Mouse (Mus musculus) T-helper 2 cell (primary cell): ENCODE measurements around the gene Gxylt1.
"Not testable (repeated sequence)": the region's sequence is repeated elsewhere in the genome, so short reads cannot be mapped to it uniquely, and the experiment has no call there.

Experiments
- in situ Hi-C: fragments of 300-600 bp; cut with MboI, MseI; formaldehyde crosslinking; loops from one replicate; pipeline ENCODE4 v1.15.1; 2025; ENCODE audit warnings: high pct_unique_total_duplicates

Gxylt1 gene

GRCm38 (mm10) chr15:93264221-93264620 lies 10.8 kb downstream of the Gxylt1 start:
- in situ Hi-C loops = loop anchor here (25.0 kb wide), 1 partner anchor 1273 kb away; the partner anchor contains the start of genes Irak4 and Pus7l

GRCm38 (mm10) chr15:93263566-93263965 lies 11.4 kb downstream of the Gxylt1 start:
- in situ Hi-C loops = loop anchor here (25.0 kb wide), 1 partner anchor 1274 kb away; the partner anchor contains the start of genes Irak4 and Pus7l

GRCm38 (mm10) chr15:93262818-93263217 lies 12.2 kb downstream of the Gxylt1 start:
- in situ Hi-C loops = loop anchor here (25.0 kb wide), 1 partner anchor 1274 kb away; the partner anchor contains the start of genes Irak4 and Pus7l

GRCm38 (mm10) chr15:93262274-93262673 lies 12.7 kb downstream of the Gxylt1 start:
- in situ Hi-C loops = loop anchor here (25.0 kb wide), 1 partner anchor 1275 kb away; the partner anchor contains the start of genes Irak4 and Pus7l

GRCm38 (mm10) chr15:93259933-93260332 lies 15.0 kb downstream of the Gxylt1 start:
- in situ Hi-C loops = loop anchor here (25.0 kb wide), 1 partner anchor 1277 kb away; the partner anchor contains the start of genes Irak4 and Pus7l

- in situ Hi-C loops = loop anchor here (25.0 kb wide), 1 partner anchor 1282 kb away; the partner anchor contains the start of genes Irak4 and Pus7l
Observed at GRCm38 (mm10) chr15:93255295-93255694, 19.7 kb downstream of the Gxylt1 start.

- in situ Hi-C loops = loop anchor here (25.0 kb wide), 1 partner anchor 1284 kb away; the partner anchor contains the start of genes Irak4 and Pus7l
Observed at GRCm38 (mm10) chr15:93253172-93253571, 21.8 kb downstream of the Gxylt1 start.

- in situ Hi-C loops = loop anchor here (25.0 kb wide), 1 partner anchor 1285 kb away; the partner anchor contains the start of genes Irak4 and Pus7l
Observed at GRCm38 (mm10) chr15:93252396-93252795, 22.6 kb downstream of the Gxylt1 start.

- in situ Hi-C loops = loop anchor here (25.0 kb wide), 1 partner anchor 1286 kb away; the partner anchor contains the start of genes Irak4 and Pus7l
Observed at GRCm38 (mm10) chr15:93251553-93252250, 23.3 kb downstream of the Gxylt1 start.

GRCm38 (mm10) chr15:93243202-93243601 lies 31.8 kb downstream of the Gxylt1 start:
- in situ Hi-C loops = no loop called here

- in situ Hi-C loops = not testable (repeated sequence)
Observed at GRCm38 (mm10) chr15:93236456-93236855, 38.5 kb downstream of the Gxylt1 start.

GRCm38 (mm10) chr15:93229028-93229427 lies 46.0 kb downstream of the Gxylt1 start:
- in situ Hi-C loops = loop anchor here (10.0 kb wide), 1 partner anchor 954 kb away; no protein-coding TSS in a partner anchor

GRCm38 (mm10) chr15:93228375-93228774 lies 46.6 kb downstream of the Gxylt1 start:
- in situ Hi-C loops = loop anchor here (10.0 kb wide), 1 partner anchor 954 kb away; no protein-coding TSS in a partner anchor

GRCm38 (mm10) chr15:93227764-93228079 lies 47.3 kb downstream of the Gxylt1 start:
- in situ Hi-C loops = loop anchor here (10.0 kb wide), 1 partner anchor 953 kb away; no protein-coding TSS in a partner anchor

- in situ Hi-C loops = loop anchor here (10.0 kb wide), 1 partner anchor 952 kb away; no protein-coding TSS in a partner anchor
Observed at GRCm38 (mm10) chr15:93226930-93227763, 47.8 kb downstream of the Gxylt1 start.

GRCm38 (mm10) chr15:93222475-93222874 lies 52.5 kb downstream of the Gxylt1 start:
- in situ Hi-C loops = loop anchor here (10.0 to 25.0 kb wide), 2 partner anchors 785 to 948 kb away; no protein-coding TSS in a partner anchor

- in situ Hi-C loops = loop anchor here (5.0 to 25.0 kb wide), 2 partner anchors 125 to 775 kb away; no protein-coding TSS in a partner anchor
Observed at GRCm38 (mm10) chr15:93212617-93213016, 62.4 kb downstream of the Gxylt1 start.

GRCm38 (mm10) chr15:93204861-93205260 lies 70.1 kb downstream of the Gxylt1 start:
- in situ Hi-C loops = loop anchor here (25.0 kb wide), 1 partner anchor 768 kb away; no protein-coding TSS in a partner anchor

- in situ Hi-C loops = loop anchor here (25.0 kb wide), 1 partner anchor 765 kb away; no protein-coding TSS in a partner anchor
Observed at GRCm38 (mm10) chr15:93201956-93202355, 73.0 kb downstream of the Gxylt1 start.

- in situ Hi-C loops = no loop called here
Observed at GRCm38 (mm10) chr15:93191387-93192145, 83.4 kb downstream of the Gxylt1 start.
